Mouse (Mus musculus) heart, embryonic 14.5 days (tissue): ENCODE measurements around the gene Rassf5. TPM values are rescaled to one million over a fixed set of nuclear protein-coding genes. Genes with fewer than 3 reads are reported as not detected.

ENCODE experiments used
- ATAC-seq: fragments of 200-750 bp; cut with Nextera tagmentation; 2 replicates; pipeline ENCODE4 v1.8.0; 2017; ENCODE audit warnings: low read depth, moderate TSS enrichment; ENCODE audit not compliant: insufficient number of reproducible peaks, insufficient read depth, low FRiP score
- H3K27ac ChIP-seq, 2 experiments: fragments of 200-500 bp in 1 of 2; fragments of 300-500 bp in 1 of 2; sonication (generic) in 1 of 2; replicated peaks in 1 of 2; 2 replicates each; pipeline ENCODE4 v1.5.1; 2012 to 2014; ENCODE audit warnings: low read depth in 2 of 2, low read length in 2 of 2, control low read depth in 1 of 2, mild to moderate bottlenecking in 1 of 2, mixed read lengths in 1 of 2; ENCODE audit not compliant: control insufficient read depth in 1 of 2, insufficient read depth in 1 of 2
- H3K27me3 ChIP-seq: fragments of 300-500 bp; sonication (generic); 2 replicates; pipeline ENCODE4 v1.6.1; 2014; ENCODE audit warnings: mild to moderate bottlenecking, low read length, control low read depth; ENCODE audit not compliant: control insufficient read depth, insufficient read depth
- H3K36me3 ChIP-seq: fragments of 300-500 bp; sonication (generic); 2 replicates; pipeline ENCODE4 v1.6.1; 2014; ENCODE audit warnings: mild to moderate bottlenecking, control low read depth, low read length, mixed read lengths; ENCODE audit not compliant: control insufficient read depth, insufficient read depth
- H3K4me1 ChIP-seq, 2 experiments: fragments of 200-500 bp in 1 of 2; fragments of 300-500 bp in 1 of 2; sonication (generic) in 1 of 2; 2 replicates each; pipeline ENCODE4 v1.6.1; 2012 to 2014; ENCODE audit warnings: low read length in 2 of 2, control low read depth in 1 of 2, mixed read lengths in 1 of 2; ENCODE audit not compliant: control insufficient read depth in 2 of 2, insufficient read depth in 2 of 2
- H3K4me2 ChIP-seq: fragments of 300-500 bp; sonication (generic); 2 replicates; pipeline ENCODE4 v1.6.1; 2014; ENCODE audit warnings: mild to moderate bottlenecking, low read length
- H3K4me3 ChIP-seq, 2 experiments: fragments of 200-500 bp in 1 of 2; fragments of 300-500 bp in 1 of 2; sonication (generic) in 1 of 2; 2 replicates each; pipeline ENCODE4 v1.5.1; 2012 to 2014; ENCODE audit warnings: low read length in 2 of 2, mild to moderate bottlenecking in 2 of 2, control low read depth in 1 of 2, low read depth in 1 of 2, moderate library complexity in 1 of 2; ENCODE audit not compliant: control insufficient read depth in 1 of 2, insufficient read depth in 1 of 2
- H3K9ac ChIP-seq: fragments of 300-500 bp; sonication (generic); 2 replicates; pipeline ENCODE4 v1.6.1; 2014; ENCODE audit warnings: mild to moderate bottlenecking, low read length
- H3K9me3 ChIP-seq: fragments of 300-500 bp; sonication (generic); 2 replicates; pipeline ENCODE4 v1.6.1; 2016; ENCODE audit warnings: low read length, control low read depth; ENCODE audit not compliant: control insufficient read depth
- WGBS: fragments of 180-500 bp; shearing (Covaris S2); extraction: QIAGEN DNeasy Blood & Tissue Kit; methylation state at CpG from one replicate; pipeline ENCODE4 v1.1.7; 2014; 5-methylcytosine and 5-hydroxymethylcytosine counted together
- polyA plus RNA-seq: library from polyadenylated mRNA; unstranded; fragments of >200 nt; fragmentation: Nextera tagmentation; extraction: Ambion mirVana; gene quantifications from 2 replicates; pipeline ENCODE4 v1.2.1, GENCODE M21; 2014

Gene Rassf5
- polyA plus RNA-seq, 1 experiment from 2014 or later: 19.3 TPM

DNA sequence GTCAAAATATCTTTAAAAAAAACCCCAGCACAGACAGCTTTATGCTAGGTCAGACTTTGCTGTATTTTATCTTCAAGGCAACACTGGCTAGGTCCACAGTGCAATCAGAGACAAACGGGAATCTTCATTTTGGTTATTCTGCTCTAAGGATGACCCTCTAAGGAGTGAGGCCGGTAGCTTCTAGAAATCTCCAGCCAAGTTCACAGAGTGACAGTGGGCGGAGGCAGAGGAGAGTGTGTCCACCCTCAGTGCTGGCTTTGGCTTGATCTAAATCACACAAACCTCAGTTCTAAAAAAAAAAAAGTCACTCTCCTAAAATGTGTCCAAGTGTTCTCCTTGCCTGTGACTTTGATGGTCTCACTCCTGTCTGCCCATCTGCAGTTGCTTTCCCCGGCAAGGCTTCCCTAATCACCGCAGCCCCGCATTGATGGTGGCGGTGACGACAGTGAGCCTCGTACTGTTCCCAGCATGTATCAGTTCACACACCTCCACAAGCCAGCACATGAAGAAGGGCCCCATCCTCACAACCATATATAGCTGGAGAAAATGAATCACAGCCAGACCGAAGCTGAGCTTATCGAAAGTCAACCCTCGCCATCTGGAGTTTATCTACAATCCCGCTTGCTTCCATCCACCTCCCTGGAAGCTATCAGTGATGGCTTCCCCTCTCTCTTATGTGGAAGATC, 59.1 kb downstream of the Rassf5 start:
- Histone ChIP-seq H3K9me3 (no peaks in the 10 kb centered on the region), H3K36me3 (peaks cover 4% of the 10 kb centered on the region), H3K4me1 (peaks cover 28 to 30% of the 10 kb centered on the region in 2 experiments), H3K27me3 (no peaks in the 10 kb centered on the region), H3K9ac (peak overlapping the region; percentile 38; the same call in 1 of the 2 replicates), H3K27ac (0 out of 4 replicates have a peak overlapping the region, but pooled peaks have one; percentile 20 to 28), H3K4me2 (peak overlapping the region; percentile 39), H3K4me3 (0 out of 4 replicates have a peak overlapping the region, but pooled peaks of 1 of the 2 experiments have one; percentile 0)
- peak; percentile 41; the same call in 1 of the 2 replicates for ATAC-seq
- 17% methylated on average over 13 of the region's 13 CpGs for WGBS

DNA sequence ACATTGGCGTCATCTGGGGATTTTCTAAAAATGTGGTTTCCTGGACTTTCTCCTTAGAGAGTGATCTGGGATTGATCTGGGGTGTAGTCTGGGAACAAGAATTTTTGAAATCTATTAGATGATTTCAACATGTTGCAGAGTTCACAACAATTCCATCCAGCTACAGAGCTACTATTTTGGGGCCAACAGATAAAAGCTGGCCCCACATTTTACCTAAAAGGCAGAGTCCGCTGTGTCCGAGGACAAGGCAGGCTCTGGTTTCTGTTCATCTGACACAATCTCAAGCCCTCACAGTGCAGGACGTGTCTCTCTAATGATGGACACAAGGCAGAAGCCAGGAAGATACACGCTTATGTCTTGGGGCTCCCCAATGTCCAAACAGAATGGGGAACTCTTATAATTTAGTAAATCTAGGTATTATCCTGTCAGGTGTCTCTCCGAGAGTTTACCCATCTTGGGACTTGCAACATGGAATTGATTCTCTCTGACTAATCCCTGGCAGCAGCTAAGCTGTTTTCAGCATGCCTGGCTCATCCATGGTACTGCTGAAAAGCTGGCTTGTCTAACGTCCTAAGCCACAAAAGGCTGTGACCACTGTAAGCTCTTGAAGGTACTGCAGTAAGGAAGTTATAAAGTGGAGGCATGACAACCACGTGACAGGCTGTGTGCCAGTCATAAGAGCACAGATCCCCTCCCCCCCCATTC, 60.0 kb downstream of the Rassf5 start:
- H3K27ac ChIP-seq: no peak overlapping the region
- 26% methylated on average over 8 of the region's 8 CpGs for WGBS
- no peaks in the 10 kb centered on the region for H3K9me3 ChIP-seq
- H3K4me2 ChIP-seq: peak overlapping the region; percentile 39; the same call in 1 of the 2 replicates
- H3K4me3 ChIP-seq: no peak overlapping the region
- peaks cover 28 to 30% of the 10 kb centered on the region in 2 experiments for H3K4me1 ChIP-seq
- no peak overlapping the region for H3K9ac ChIP-seq
- no peak for ATAC-seq
- peaks cover 12% of the 10 kb centered on the region for H3K36me3 ChIP-seq
- no peaks in the 10 kb centered on the region for H3K27me3 ChIP-seq

GRCm38 (mm10) chr1:131184253-131184955, 60.7 kb downstream of the Rassf5 start:
- no peak for ATAC-seq
- H3K4me1 ChIP-seq: peaks cover 28 to 30% of the 10 kb centered on the region in 2 experiments
- peak overlapping the region in 1 of 2 experiments; percentile 49; a peak in 1 of 4 replicates for H3K27ac ChIP-seq
- H3K4me3 ChIP-seq: no peak overlapping the region
- no peaks in the 10 kb centered on the region for H3K9me3 ChIP-seq
- no peak overlapping the region for H3K4me2 ChIP-seq
- WGBS: 49% methylated on average over 9 of the region's 9 CpGs
- H3K27me3 ChIP-seq: no peaks in the 10 kb centered on the region
- H3K9ac ChIP-seq: no peak overlapping the region
- H3K36me3 ChIP-seq: peaks cover 19% of the 10 kb centered on the region

GRCm38 (mm10) chr1:131183201-131183600, 61.9 kb downstream of the Rassf5 start:
- no peaks in the 10 kb centered on the region for H3K9me3 ChIP-seq
- H3K9ac ChIP-seq: no peak overlapping the region
- peaks cover 20 to 30% of the 10 kb centered on the region in 2 experiments for H3K4me1 ChIP-seq
- ATAC-seq: no peak
- H3K36me3 ChIP-seq: peaks cover 27% of the 10 kb centered on the region
- 77% methylated on average over 7 of the region's 7 CpGs for WGBS
- H3K27me3 ChIP-seq: no peaks in the 10 kb centered on the region
- H3K27ac ChIP-seq: no peak overlapping the region
- H3K4me2 ChIP-seq: no peak overlapping the region
- no peak overlapping the region for H3K4me3 ChIP-seq

GRCm38 (mm10) chr1:131181642-131182527, 63.2 kb downstream of the Rassf5 start:
- Histone ChIP-seq H3K27ac (no peak overlapping the region), H3K36me3 (peaks cover 40% of the 10 kb centered on the region), H3K27me3 (no peaks in the 10 kb centered on the region), H3K4me2 (no peak overlapping the region), H3K4me1 (peaks cover 19 to 30% of the 10 kb centered on the region in 2 experiments), H3K9me3 (no peaks in the 10 kb centered on the region), H3K9ac (no peak overlapping the region), H3K4me3 (no peak overlapping the region)
- 49% methylated on average over 9 of the region's 9 CpGs for WGBS
- no peak for ATAC-seq

DNA sequence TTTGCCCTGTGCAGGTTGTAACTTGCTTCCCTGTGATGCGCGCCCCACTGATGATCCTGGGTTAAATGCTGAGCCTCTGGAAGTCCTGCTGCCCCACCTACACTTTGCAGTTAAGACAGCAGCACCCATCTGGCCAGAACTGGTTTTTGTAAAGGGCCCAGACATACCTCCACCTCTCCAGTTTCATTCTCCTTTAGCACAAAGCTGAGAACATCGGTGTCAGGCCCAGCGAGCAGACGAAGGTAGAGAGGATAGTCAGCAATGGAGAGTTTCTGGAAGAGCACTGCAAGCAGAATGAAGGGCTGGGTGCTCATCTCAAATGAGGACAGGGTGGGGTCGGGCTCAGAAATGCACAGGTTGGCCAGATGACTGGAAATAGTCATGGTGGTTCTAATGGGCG, 64.7 kb downstream of the Rassf5 start:
- Histone ChIP-seq H3K27ac (no peak overlapping the region), H3K36me3 (peaks cover 55% of the 10 kb centered on the region), H3K4me1 (peaks cover 9 to 18% of the 10 kb centered on the region in 2 experiments), H3K27me3 (no peaks in the 10 kb centered on the region), H3K9ac (no peak overlapping the region), H3K4me2 (no peak overlapping the region), H3K9me3 (no peaks in the 10 kb centered on the region), H3K4me3 (no peak overlapping the region)
- WGBS: 93% methylated on average over 7 of the region's 7 CpGs
- ATAC-seq: no peak

- no peak overlapping the region for H3K4me2 ChIP-seq
- no peaks in the 10 kb centered on the region for H3K27me3 ChIP-seq
- 85% methylated on average over 5 of the region's 5 CpGs for WGBS
- no peak overlapping the region for H3K9ac ChIP-seq
- no peak overlapping the region for H3K27ac ChIP-seq
- H3K9me3 ChIP-seq: no peaks in the 10 kb centered on the region
- no peaks in the 10 kb centered on the region for H3K4me1 ChIP-seq
- peaks cover 77% of the 10 kb centered on the region for H3K36me3 ChIP-seq
- no peak overlapping the region for H3K4me3 ChIP-seq
- ATAC-seq: no peak
These were observed 67.0 kb downstream of the Rassf5 start for GRCm38 (mm10) chr1:131178083-131178482.
